Mouse (Mus musculus): Measurements from ENCODE around the gene Clca3b. TPM values are rescaled to one million over a fixed set of nuclear protein-coding genes. Genes with fewer than 3 reads are reported as not detected.

Clca3b gene
- total RNA-seq, 2 experiments from 2014 or later = not detected

Other genes with a start within 250 kb of the Clca3b start
- 100 to 1,000 TPM; 288 to 292 TPM for gene Sh3glb1, start 129.0 kb downstream of the Clca3b start, total RNA-seq (2021)
- gene Clca3a1, start 88.4 kb downstream of the Clca3b start, total RNA-seq (2021) = 1 to 10 TPM; 4.8 to 5.8 TPM
- gene Clca3a2, start 29.9 kb downstream of the Clca3b start, total RNA-seq (2021) = 1 to 10 TPM; 1.2 to 1.9 TPM
- gene Clca4b, start 83.2 kb upstream of the Clca3b start, total RNA-seq (2021) = not detected
- not detected for gene Clca4a, start 125.7 kb upstream of the Clca3b start, total RNA-seq (2021)
- not detected for gene Clca1, start 183.4 kb upstream of the Clca3b start, total RNA-seq (2021)

Data from heart, postnatal 10 days (tissue).